Mouse (Mus musculus) thymus, adult 2 months (tissue): ENCODE measurements at regions not wholly inside any gene's neighbourhood (a gene's known extent, or its start where the extent isn't known, plus 50 kb on each side); places are given as distances from the start of the nearest gene placed in this dataset.

ENCODE experiments used
- CTCF ChIP-seq: fragments of 200-500 bp; IDR thresholded peaks from 2 replicates; pipeline ENCODE4 v1.5.1; 2012; ENCODE audit warnings: mild to moderate bottlenecking, control low read depth, low read length, moderate library complexity, borderline replicate concordance; ENCODE audit not compliant: control insufficient read depth, poor library complexity, insufficient read depth; ENCODE audit errors: extremely low read depth
- POLR2A ChIP-seq: fragments of 200-500 bp; IDR thresholded peaks from 2 replicates; pipeline ENCODE4 v1.6.1; 2012; ENCODE audit warnings: mild to moderate bottlenecking, low read length, control low read depth, moderate library complexity; ENCODE audit not compliant: control insufficient read depth, poor library complexity, insufficient read depth; ENCODE audit errors: extremely low read depth

GRCm38 (mm10) chr16:49606500-49606899 lies 92.5 kb upstream of the Ift57 start:
- TF ChIP-seq CTCF = no peak
- no peak for TF ChIP-seq POLR2A
